Mouse (Mus musculus): ENCODE results near the gene Emc8. TPM values are rescaled to one million over a fixed set of nuclear protein-coding genes. Genes with fewer than 3 reads are reported as not detected.
A peak's percentile ranks its signal among the peaks of the same experiment; 100 is the strongest.

Emc8 gene
- polyA plus RNA-seq, 1 experiment, result 122 TPM

DNA sequence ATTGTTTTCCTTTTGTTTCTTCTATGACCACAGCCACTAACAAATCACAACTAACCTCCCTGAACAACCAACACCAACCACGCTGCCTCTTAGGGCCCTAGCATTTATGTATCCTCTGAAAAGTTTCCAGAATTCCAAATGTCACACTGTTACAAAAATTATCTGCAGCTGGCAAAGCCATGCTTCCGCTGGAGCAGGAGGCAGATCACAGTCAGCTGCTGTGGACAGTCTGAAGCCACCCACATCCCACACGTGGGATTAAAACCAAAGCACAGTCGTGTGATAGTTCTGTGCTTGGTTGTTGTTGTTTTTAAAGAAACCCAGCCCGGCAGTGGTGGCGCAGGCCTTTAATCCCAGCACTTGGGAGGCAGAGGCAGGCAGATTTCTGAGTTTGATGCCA lies 30.7 kb upstream of the Emc8 start:
- Histone ChIP-seq H3K79me2 (ENCODE audit: control insufficient read depth, insufficient read depth) (no peaks in the 10 kb centered on the region), H3ac (ENCODE audit: control insufficient read depth, insufficient read length) (no peak overlapping the region), H3K4me3 (no peak overlapping the region), H3K36me3 (ENCODE audit: control insufficient read depth, insufficient read depth) (no peaks in the 10 kb centered on the region), H3K4me2 (ENCODE audit: low read depth) (no peak overlapping the region), H3K27me3 (ENCODE audit: control insufficient read depth, insufficient read depth, insufficient read length) (peaks cover 59% of the 10 kb centered on the region)
- TF ChIP-seq MYOD1 (IDR thresholded peaks at IDR 0.05; ENCODE audit: control insufficient read depth in 1 of 3, insufficient read length in 2 of 3, low read depth in 2 of 3), result peak in 2 of 3 experiments; percentile 49 to 62
- no peak for TF ChIP-seq TCF12 (IDR thresholded peaks at IDR 0.05; ENCODE audit: insufficient read depth, poor library complexity, severe bottlenecking)

DNA sequence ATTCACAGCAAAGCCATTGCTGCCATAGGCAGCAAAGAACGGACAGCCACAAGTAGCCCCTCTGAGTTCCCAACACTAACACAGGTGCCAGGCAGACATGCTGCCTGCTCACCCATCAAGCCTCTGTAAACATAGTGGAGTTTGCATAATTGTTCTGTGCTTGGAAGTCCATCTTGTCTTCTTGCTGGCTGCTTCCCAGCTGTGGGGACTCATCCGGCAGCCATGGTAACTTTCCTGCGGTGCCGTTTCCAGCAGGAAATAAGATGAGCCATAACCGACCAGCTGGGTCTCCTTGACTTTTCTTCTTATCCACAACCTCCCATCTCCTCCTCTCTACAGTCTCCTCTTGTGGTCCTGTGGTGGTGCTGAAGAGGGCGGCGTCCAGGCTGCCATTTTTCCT lies 30.1 kb upstream of the Emc8 start:
- Histone ChIP-seq H3K27me3 (ENCODE audit: control insufficient read depth, insufficient read depth, insufficient read length) (peaks cover 55% of the 10 kb centered on the region), H3K4me3 (no peak overlapping the region), H3K36me3 (ENCODE audit: control insufficient read depth, insufficient read depth) (no peaks in the 10 kb centered on the region), H3ac (ENCODE audit: control insufficient read depth, insufficient read length) (no peak overlapping the region), H3K4me2 (ENCODE audit: low read depth) (no peak overlapping the region), H3K79me2 (ENCODE audit: control insufficient read depth, insufficient read depth) (no peaks in the 10 kb centered on the region)
- no peak for TF ChIP-seq POLR2A (IDR thresholded peaks at IDR 0.05; ENCODE audit: insufficient read length, low read depth)
- TF ChIP-seq MAX (IDR thresholded peaks at IDR 0.05; ENCODE audit: low read depth), result no peak
- no peak for TF ChIP-seq SRF (IDR thresholded peaks at IDR 0.05; ENCODE audit: control insufficient read depth, insufficient read length, low read depth)
- no peak for TF ChIP-seq USF1 (IDR thresholded peaks at IDR 0.05; ENCODE audit: low read depth)
- no peak for TF ChIP-seq TCF12 (IDR thresholded peaks at IDR 0.05; ENCODE audit: insufficient read depth, poor library complexity, severe bottlenecking)
- TF ChIP-seq MYOD1 (IDR thresholded peaks at IDR 0.05; ENCODE audit: control insufficient read depth in 1 of 3, insufficient read length in 2 of 3, low read depth in 2 of 3), result no peak
- TF ChIP-seq TCF3 (IDR thresholded peaks at IDR 0.05; ENCODE audit: insufficient read length, low read depth), result no peak
- no peak for TF ChIP-seq REST (IDR thresholded peaks at IDR 0.05; ENCODE audit: insufficient read depth, insufficient read length)
- TF ChIP-seq MYOG (IDR thresholded peaks at IDR 0.05; ENCODE audit: control insufficient read depth in 1 of 3, insufficient read depth in 1 of 3, insufficient read length in 2 of 3, low read depth in 2 of 3), result no peak
- TF ChIP-seq POLR2AphosphoS2 (IDR thresholded peaks at IDR 0.05; ENCODE audit: insufficient read length, low read depth), result no peak
- no peak for TF ChIP-seq E2F4 (IDR thresholded peaks at IDR 0.05; ENCODE audit: insufficient read depth)
- TF ChIP-seq CEBPB (IDR thresholded peaks at IDR 0.05; ENCODE audit: insufficient read depth, poor library complexity, severe bottlenecking), result no peak

GRCm38 (mm10) chr8:120697979-120698272 lies 29.6 kb upstream of the Emc8 start:
- Histone ChIP-seq H3K27me3 (ENCODE audit: control insufficient read depth, insufficient read depth, insufficient read length) (peaks cover 50% of the 10 kb centered on the region), H3ac (ENCODE audit: control insufficient read depth, insufficient read length) (no peak overlapping the region)

GRCm38 (mm10) chr8:120697154-120697978 lies 29.0 kb upstream of the Emc8 start:
- no peak overlapping the region for H3K4me3 ChIP-seq
- H3K27me3 ChIP-seq (ENCODE audit: control insufficient read depth, insufficient read depth, insufficient read length), result peaks cover 45% of the 10 kb centered on the region
- H3K36me3 ChIP-seq (ENCODE audit: control insufficient read depth, insufficient read depth), result no peaks in the 10 kb centered on the region
- H3K4me2 ChIP-seq (ENCODE audit: low read depth), result no peak overlapping the region
- TF ChIP-seq MAX (IDR thresholded peaks at IDR 0.05; ENCODE audit: low read depth), result no peak
- TF ChIP-seq MYOG (IDR thresholded peaks at IDR 0.05; ENCODE audit: control insufficient read depth in 1 of 3, insufficient read depth in 1 of 3, insufficient read length in 2 of 3, low read depth in 2 of 3), result no peak
- TF ChIP-seq MYOD1 (IDR thresholded peaks at IDR 0.05; ENCODE audit: control insufficient read depth in 1 of 3, insufficient read length in 2 of 3, low read depth in 2 of 3), result no peak
- no peak for TF ChIP-seq REST (IDR thresholded peaks at IDR 0.05; ENCODE audit: insufficient read depth, insufficient read length)
- no peak for TF ChIP-seq USF1 (IDR thresholded peaks at IDR 0.05; ENCODE audit: low read depth)
- no peak for TF ChIP-seq SRF (IDR thresholded peaks at IDR 0.05; ENCODE audit: control insufficient read depth, insufficient read length, low read depth)
- TF ChIP-seq CEBPB (IDR thresholded peaks at IDR 0.05; ENCODE audit: insufficient read depth, poor library complexity, severe bottlenecking), result no peak
- TF ChIP-seq POLR2AphosphoS2 (IDR thresholded peaks at IDR 0.05; ENCODE audit: insufficient read length, low read depth), result no peak
- no peak for TF ChIP-seq TCF3 (IDR thresholded peaks at IDR 0.05; ENCODE audit: insufficient read length, low read depth)
- no peak for TF ChIP-seq E2F4 (IDR thresholded peaks at IDR 0.05; ENCODE audit: insufficient read depth)
- H3K79me2 ChIP-seq (ENCODE audit: control insufficient read depth, insufficient read depth), result no peaks in the 10 kb centered on the region
- H3ac ChIP-seq (ENCODE audit: control insufficient read depth, insufficient read length), result no peak overlapping the region

More at GRCm38 (mm10) chr8:120697979-120698272, 29.6 kb upstream of the Emc8 start:
- Histone ChIP-seq H3K4me3 (no peak overlapping the region), H3K36me3 (ENCODE audit: control insufficient read depth, insufficient read depth) (no peaks in the 10 kb centered on the region), H3K79me2 (ENCODE audit: control insufficient read depth, insufficient read depth) (no peaks in the 10 kb centered on the region), H3K4me2 (ENCODE audit: low read depth) (no peak overlapping the region)
- TF ChIP-seq POLR2AphosphoS2 (IDR thresholded peaks at IDR 0.05; ENCODE audit: insufficient read length, low read depth) (no peak), USF1 (IDR thresholded peaks at IDR 0.05; ENCODE audit: low read depth) (no peak), MAX (IDR thresholded peaks at IDR 0.05; ENCODE audit: low read depth) (no peak), E2F4 (IDR thresholded peaks at IDR 0.05; ENCODE audit: insufficient read depth) (no peak), MYOG (IDR thresholded peaks at IDR 0.05; ENCODE audit: control insufficient read depth in 1 of 3, insufficient read depth in 1 of 3, insufficient read length in 2 of 3, low read depth in 2 of 3) (no peak), TCF12 (IDR thresholded peaks at IDR 0.05; ENCODE audit: insufficient read depth, poor library complexity, severe bottlenecking) (no peak), SRF (IDR thresholded peaks at IDR 0.05; ENCODE audit: control insufficient read depth, insufficient read length, low read depth) (no peak), MYOD1 (IDR thresholded peaks at IDR 0.05; ENCODE audit: control insufficient read depth in 1 of 3, insufficient read length in 2 of 3, low read depth in 2 of 3) (no peak), CEBPB (IDR thresholded peaks at IDR 0.05; ENCODE audit: insufficient read depth, poor library complexity, severe bottlenecking) (no peak), REST (IDR thresholded peaks at IDR 0.05; ENCODE audit: insufficient read depth, insufficient read length) (no peak), POLR2A (IDR thresholded peaks at IDR 0.05; ENCODE audit: insufficient read length, low read depth) (no peak), TCF3 (IDR thresholded peaks at IDR 0.05; ENCODE audit: insufficient read length, low read depth) (no peak)
